Comparison of ENCODE assay signal across 8 mouse cellular contexts in the genomic region with DNA sequence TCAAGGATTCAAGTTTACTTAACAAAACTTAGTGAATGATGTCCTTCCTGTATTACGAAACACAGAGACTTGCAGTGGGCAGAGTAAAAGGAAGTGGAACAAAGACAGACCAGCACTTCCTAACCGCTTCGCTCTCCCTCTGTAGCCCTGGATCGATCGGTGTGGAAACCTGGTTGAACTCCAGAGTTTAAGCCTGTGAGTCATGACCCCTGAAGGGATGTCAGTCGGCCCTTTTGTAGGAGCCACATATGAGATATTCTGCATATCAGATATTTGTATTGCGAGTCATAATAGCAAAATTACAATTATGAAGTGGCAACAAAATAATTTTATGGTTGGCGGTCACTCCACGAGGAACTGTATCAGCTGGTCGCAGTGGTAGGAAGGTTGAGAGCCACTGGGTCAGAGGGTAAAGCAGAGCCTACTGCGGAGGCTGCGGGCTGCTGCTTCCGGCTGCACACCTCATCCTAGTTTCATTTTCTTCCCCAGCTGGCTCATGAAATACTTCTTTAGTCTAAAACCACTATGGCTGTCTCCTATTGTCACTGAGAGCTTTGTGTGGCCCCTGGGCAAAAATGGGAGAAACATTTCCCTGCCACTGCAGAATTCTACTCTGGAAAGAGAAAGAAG. TPM values are rescaled to one million over a fixed set of nuclear protein-coding genes. Genes with fewer than 3 reads are reported as not detected.
DNase-seq lines count a peak whose midpoint lies in the region; ATAC-seq and TF ChIP-seq lines count a peak whose summit lies in the region.

No protein-coding gene starts in this region.

- peak overlapping the region; percentile 56 for H3K4me3 ChIP-seq in lung, adult 2 months (replicated peaks; ENCODE audit: extremely low read depth, low read depth, low read length)
- H3K4me3 ChIP-seq in liver, embryonic 11.5 days (ENCODE audit: low read depth, low read length), result peak overlapping the region; percentile 5
- H3K4me3 ChIP-seq in stomach, postnatal 0 days (ENCODE audit: low read depth, low read length), result no peak overlapping the region

- H3K4me2 ChIP-seq in liver, embryonic 11.5 days, result peak overlapping the region; percentile 65
- peak overlapping the region; percentile 31 for H3K4me2 ChIP-seq in stomach, postnatal 0 days (replicated peaks; ENCODE audit: low read depth)

- no peaks in the 10 kb centered on the region for H3K9me3 ChIP-seq in liver, embryonic 11.5 days (ENCODE audit: control insufficient read depth, low read length)
- no peaks in the 10 kb centered on the region for H3K9me3 ChIP-seq in stomach, postnatal 0 days (ENCODE audit: control insufficient read depth, low read length)

- H3K4me1 ChIP-seq in lung, adult 2 months (ENCODE audit: control insufficient read depth, insufficient read depth, low read length), result peaks cover 40% of the 10 kb centered on the region
- peaks cover 44% of the 10 kb centered on the region for H3K4me1 ChIP-seq in liver, embryonic 11.5 days (replicated peaks; ENCODE audit: control insufficient read depth, insufficient read depth, low read length)
- H3K4me1 ChIP-seq in stomach, postnatal 0 days (replicated peaks; ENCODE audit: control insufficient read depth, insufficient read depth), result 0 out of 2 replicates have a peak, but pooled peaks cover 10% of the 10 kb centered on the region

- H3K36me3 ChIP-seq in liver, embryonic 11.5 days (ENCODE audit: control insufficient read depth, insufficient read depth, low read length), result peaks cover 3% of the 10 kb centered on the region; the same call in 1 of the 2 replicates
- peaks cover 2% of the 10 kb centered on the region; the same call in 1 of the 2 replicates for H3K36me3 ChIP-seq in stomach, postnatal 0 days (ENCODE audit: control insufficient read depth, insufficient read depth, low read length)

- TF ChIP-seq CTCF in lung, adult 2 months (IDR thresholded peaks at IDR 0.05; ENCODE audit: insufficient read depth, low read length), result no peak
- TF ChIP-seq CTCF in stomach, postnatal 0 days (IDR thresholded peaks at IDR 0.05; ENCODE audit: low read depth), result no peak

- H3K9ac ChIP-seq in liver, embryonic 11.5 days (ENCODE audit: low read depth, low read length), result peak overlapping the region; percentile 41
- peak overlapping the region; percentile 9 for H3K9ac ChIP-seq in stomach, postnatal 0 days (ENCODE audit: low read length)

- peak overlapping the region; percentile 77 for H3K27ac ChIP-seq in liver, embryonic 11.5 days (ENCODE audit: low read depth, low read length)
- peak overlapping the region; percentile 74 for H3K27ac ChIP-seq in stomach, postnatal 0 days (replicated peaks)

- peak; percentile 69; the same call in 1 of the 2 replicates for TF ChIP-seq POLR2A in lung, adult 2 months (IDR thresholded peaks at IDR 0.05; ENCODE audit: borderline replicate concordance, extremely low read depth, low read depth, low read length)

- no peak for TF ChIP-seq EP300 in stomach, postnatal 0 days (optimal IDR thresholded peaks at IDR 0.05)

- no peaks in the 10 kb centered on the region for H3K27me3 ChIP-seq in liver, embryonic 11.5 days (replicated peaks; ENCODE audit: control insufficient read depth, insufficient read depth, low read length)
- H3K27me3 ChIP-seq in stomach, postnatal 0 days (ENCODE audit: control insufficient read depth, insufficient read depth, low read length), result no peaks in the 10 kb centered on the region

- ATAC-seq in liver, embryonic 11.5 days (replicated peaks; ENCODE audit: low FRiP score), result no peak
- peak; percentile 54; the same call in 1 of the 2 replicates for ATAC-seq in stomach, postnatal 0 days (ENCODE audit: low FRiP score, low TSS enrichment)

- 15% methylated on average over 13 of the region's 13 CpGs for WGBS in lung, adult 2 months
- 51% methylated on average over 13 of the region's 13 CpGs for WGBS in liver, embryonic 11.5 days
- WGBS in stomach, postnatal 0 days, result 57% methylated on average over 13 of the region's 13 CpGs

- DNase-seq in lung, adult 2 months, result peak; percentile 39
- DNase-seq in lung, postnatal 10 days, result no peak
- peak; percentile 56 for DNase-seq in c-Kit-positive CD71-negative TER-119-negative erythroid progenitor cells, embryonic 14.5 days (ENCODE audit: low read depth)
- DNase-seq in liver, embryonic 11.5 days (ENCODE audit: low spot score), result no peak
- no peak for DNase-seq in stomach, postnatal 0 days (ENCODE audit: low spot score)
- DNase-seq in c-Kit-positive CD71-positive TER-119-positive erythroid progenitor cells, embryonic 14.5 days (ENCODE audit: low spot score), result no peak
- no peak for DNase-seq in right cerebral cortex, postnatal 4 days
- no peak for DNase-seq in MN1 (ENCODE audit: low spot score)

RNA-seq across cellular contexts. Expression of a gene that starts 15.7 kb away (rescaled TPM):
- 23.1 and 26.3 TPM in 2 replicates for polyA plus RNA-seq in lung, adult 2 months (2012; rRNA removed)
- polyA plus RNA-seq in liver, embryonic 11.5 days (2014; fragmentation: Nextera tagmentation; extraction: Ambion mirVana), result 18.3 and 18.9 TPM in 2 replicates
- polyA plus RNA-seq in stomach, postnatal 0 days (2015; fragmentation: Nextera tagmentation; extraction: Ambion mirVana), result 5.8 and 7.1 TPM in 2 replicates

RNA-seq across cellular contexts. Expression of a gene that starts 23.2 kb away (rescaled TPM):
- 20.7 and 24.0 TPM in 2 replicates for polyA plus RNA-seq in lung, adult 2 months (2012; rRNA removed)
- 206 and 226 TPM in 2 replicates for polyA plus RNA-seq in liver, embryonic 11.5 days (2014; fragmentation: Nextera tagmentation; extraction: Ambion mirVana)
- polyA plus RNA-seq in stomach, postnatal 0 days (2015; fragmentation: Nextera tagmentation; extraction: Ambion mirVana), result 56.7 and 57.1 TPM in 2 replicates

RNA-seq across cellular contexts. Expression of a gene that starts 39.1 kb away (rescaled TPM):
- 56.2 and 69.8 TPM in 2 replicates for polyA plus RNA-seq in lung, adult 2 months (2012; rRNA removed)
- polyA plus RNA-seq in liver, embryonic 11.5 days (2014; fragmentation: Nextera tagmentation; extraction: Ambion mirVana), result 1.8 and 2.2 TPM in 2 replicates
- polyA plus RNA-seq in stomach, postnatal 0 days (2015; fragmentation: Nextera tagmentation; extraction: Ambion mirVana), result 112 and 116 TPM in 2 replicates

RNA-seq across cellular contexts. Expression of a gene that starts 46.2 kb away (rescaled TPM):
- polyA plus RNA-seq in lung, adult 2 months (2012; rRNA removed), result 5.0 and 8.5 TPM in 2 replicates
- polyA plus RNA-seq in liver, embryonic 11.5 days (2014; fragmentation: Nextera tagmentation; extraction: Ambion mirVana), result 0.17 TPM in 1 of 2 replicates, not detected in the other
- 21.2 and 22.0 TPM in 2 replicates for polyA plus RNA-seq in stomach, postnatal 0 days (2015; fragmentation: Nextera tagmentation; extraction: Ambion mirVana)

RNA-seq across cellular contexts. Expression of a gene that starts 50.7 kb away (rescaled TPM):
- 25.4 and 30.1 TPM in 2 replicates for polyA plus RNA-seq in lung, adult 2 months (2012; rRNA removed)
- 69.6 and 71.3 TPM in 2 replicates for polyA plus RNA-seq in liver, embryonic 11.5 days (2014; fragmentation: Nextera tagmentation; extraction: Ambion mirVana)
- polyA plus RNA-seq in stomach, postnatal 0 days (2015; fragmentation: Nextera tagmentation; extraction: Ambion mirVana), result 61.7 and 64.9 TPM in 2 replicates

Comparison
In these comparisons a context has a peak if more than half of its experiments do, and no peak if none do; other contexts are left out.
1. DNase-seq: peak in lung, adult 2 months (single experiment) and c-Kit-positive CD71-negative TER-119-negative erythroid progenitor cells, embryonic 14.5 days (single experiment); none in lung, postnatal 10 days (single experiment), liver, embryonic 11.5 days (single experiment), stomach, postnatal 0 days (single experiment), c-Kit-positive CD71-positive TER-119-positive erythroid progenitor cells, embryonic 14.5 days (single experiment), right cerebral cortex, postnatal 4 days (single experiment) and MN1 (single experiment).
2. RNA of a gene that starts 39.1 kb away (polyA plus RNA-seq): 112 to 116 TPM in stomach, postnatal 0 days and 56.2 to 69.8 TPM in lung, adult 2 months; 1.8 to 2.2 TPM in liver, embryonic 11.5 days; every median in the first group is over 10 times any median in the second.